Comparison of ENCODE assay signal across 8 mouse cellular contexts in the genomic region with DNA sequence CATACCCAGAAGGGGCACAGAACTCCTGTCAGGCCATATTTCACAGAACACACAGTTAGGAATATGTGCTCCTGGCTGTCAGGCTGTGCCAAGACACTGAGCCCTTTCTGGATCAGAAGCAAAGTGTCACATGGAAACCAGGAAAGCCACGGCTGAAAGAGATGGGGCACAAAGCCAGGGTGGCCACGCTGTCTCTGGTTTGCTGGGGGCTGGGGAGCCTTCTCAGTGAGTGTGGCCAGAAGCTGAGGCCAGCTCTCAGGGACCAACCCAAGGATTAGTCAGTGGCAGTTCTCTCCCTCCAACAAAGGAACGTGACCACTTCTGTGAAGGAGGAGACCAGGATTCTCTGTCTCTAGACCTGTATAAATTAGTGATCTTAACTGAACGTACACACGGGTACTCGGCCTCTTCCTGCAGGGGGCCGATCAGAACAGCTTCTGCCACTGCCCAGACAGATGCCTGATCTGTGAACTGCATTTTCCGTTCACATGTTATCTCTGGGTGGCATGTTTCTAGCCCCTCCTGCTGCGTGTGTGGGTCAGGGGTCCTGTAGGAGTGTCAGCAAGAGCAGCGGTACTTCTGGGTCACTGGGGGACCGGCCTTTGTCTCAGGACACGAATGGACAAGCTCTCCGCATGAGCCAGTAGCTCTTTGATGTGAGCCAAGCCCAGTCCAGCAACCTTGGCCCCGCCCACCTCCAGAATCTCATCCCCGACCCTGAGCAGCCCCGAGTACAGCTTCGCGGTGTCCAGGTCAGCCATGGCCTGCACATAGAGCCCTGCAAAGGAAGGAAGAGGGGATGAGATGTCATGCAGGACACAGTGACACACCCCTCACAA. TPM values are rescaled to one million over a fixed set of nuclear protein-coding genes. Genes with fewer than 3 reads are reported as not detected.
DNase-seq lines count a peak whose midpoint lies in the region; ATAC-seq lines count a peak whose summit lies in the region.

No protein-coding gene starts in this region.

- H3K27ac ChIP-seq in forebrain, embryonic 15.5 days (replicated peaks): peak overlapping the region; percentile 62
- peak overlapping the region; percentile 18; the same call in 1 of the 2 replicates for H3K27ac ChIP-seq in intestine, embryonic 15.5 days
- peak overlapping the region; percentile 28 for H3K27ac ChIP-seq in neural tube, embryonic 11.5 days (ENCODE audit: low read depth, low read length)

- no peak overlapping the region for H3K4me3 ChIP-seq in forebrain, embryonic 15.5 days
- H3K4me3 ChIP-seq in intestine, embryonic 15.5 days (replicated peaks): no peak overlapping the region
- no peak overlapping the region for H3K4me3 ChIP-seq in neural tube, embryonic 11.5 days (ENCODE audit: low read depth, low read length)

- H3K36me3 ChIP-seq in forebrain, embryonic 15.5 days: no peaks in the 10 kb centered on the region
- H3K36me3 ChIP-seq in intestine, embryonic 15.5 days: no peaks in the 10 kb centered on the region
- no peaks in the 10 kb centered on the region for H3K36me3 ChIP-seq in neural tube, embryonic 11.5 days (ENCODE audit: control insufficient read depth, insufficient read depth, low read length)

- no peak overlapping the region for H3K4me2 ChIP-seq in forebrain, embryonic 15.5 days (replicated peaks)
- no peak overlapping the region for H3K4me2 ChIP-seq in intestine, embryonic 15.5 days (replicated peaks)
- peak overlapping the region; percentile 10; the same call in 1 of the 2 replicates for H3K4me2 ChIP-seq in neural tube, embryonic 11.5 days (ENCODE audit: low read depth)

- no peaks in the 10 kb centered on the region for H3K9me3 ChIP-seq in forebrain, embryonic 15.5 days
- no peaks in the 10 kb centered on the region for H3K9me3 ChIP-seq in intestine, embryonic 15.5 days
- no peaks in the 10 kb centered on the region for H3K9me3 ChIP-seq in neural tube, embryonic 11.5 days (ENCODE audit: control insufficient read depth, low read length)

- DNase-seq in adrenal gland, adult (ENCODE audit: inconsistent age in 2 of 2, low spot score in 1 of 2): peak; percentile 73 to 80
- DNase-seq in adrenal gland, postnatal 4 days (ENCODE audit: low spot score in 2 of 2): no peak
- DNase-seq in Muller cell, postnatal 12 days (ENCODE audit: inconsistent ontology term): peak; percentile 76
- DNase-seq in neural tube, embryonic 11.5 days (ENCODE audit: low spot score): no peak
- DNase-seq in right cerebral cortex, postnatal 4 days: no peak

- ATAC-seq in forebrain, embryonic 15.5 days (replicated peaks): no peak
- 0 out of 2 replicates have a peak, but pooled peaks have one; percentile 16 for ATAC-seq in intestine, embryonic 15.5 days
- ATAC-seq in neural tube, embryonic 11.5 days (ENCODE audit: insufficient read depth, low FRiP score, low TSS enrichment): peak; percentile 23; the same call in 1 of the 2 replicates
- ATAC-seq in granulocyte monocyte progenitor cell, adult 5-6 weeks (replicated peaks; ENCODE audit: poor library complexity, severe bottlenecking): no peak

- H3K27me3 ChIP-seq in forebrain, embryonic 15.5 days: no peaks in the 10 kb centered on the region
- no peaks in the 10 kb centered on the region for H3K27me3 ChIP-seq in intestine, embryonic 15.5 days (replicated peaks)
- H3K27me3 ChIP-seq in neural tube, embryonic 11.5 days (ENCODE audit: control insufficient read depth, insufficient read depth, low read length): no peaks in the 10 kb centered on the region

- peaks cover 63% of the 10 kb centered on the region for H3K4me1 ChIP-seq in forebrain, embryonic 15.5 days
- H3K4me1 ChIP-seq in intestine, embryonic 15.5 days (replicated peaks): peaks cover 21% of the 10 kb centered on the region
- H3K4me1 ChIP-seq in neural tube, embryonic 11.5 days (ENCODE audit: control insufficient read depth, insufficient read depth, low read length): peaks cover 35% of the 10 kb centered on the region

- H3K9ac ChIP-seq in forebrain, embryonic 15.5 days (replicated peaks): no peak overlapping the region; the same call in 1 of the 2 replicates
- no peak overlapping the region for H3K9ac ChIP-seq in intestine, embryonic 15.5 days
- peak overlapping the region; percentile 37; the same call in 1 of the 2 replicates for H3K9ac ChIP-seq in neural tube, embryonic 11.5 days (ENCODE audit: low read length)

- 13% methylated on average over 18 of the region's 18 CpGs for WGBS in forebrain, embryonic 15.5 days
- WGBS in intestine, embryonic 15.5 days: 23% methylated on average over 18 of the region's 18 CpGs
- WGBS in neural tube, embryonic 11.5 days: 17% methylated on average over 18 of the region's 18 CpGs

RNA-seq across cellular contexts. Expression of gene BC034090, which starts 31.1 kb away (rescaled TPM):
- 10 to 100 TPM; 34.2 to 36.5 TPM for total RNA-seq in adrenal gland, postnatal 4 days (2021)
- 3.3 and 4.9 TPM in 2 replicates for polyA plus RNA-seq in forebrain, embryonic 15.5 days (2015; fragmentation: Nextera tagmentation; extraction: Ambion mirVana)
- 1.7 and 2.2 TPM in 2 replicates for polyA plus RNA-seq in intestine, embryonic 15.5 days (2015; fragmentation: Nextera tagmentation; extraction: Ambion mirVana)
- polyA plus RNA-seq in neural tube, embryonic 11.5 days (2014; fragmentation: Nextera tagmentation; extraction: Ambion mirVana): 4.1 and 5.1 TPM in 2 replicates
- 2.5 TPM in 1 of 2 replicates, not detected in the other for total RNA-seq in granulocyte monocyte progenitor cell, adult 5-6 weeks (2014; fragmentation: Nextera tagmentation)
- total RNA-seq in granulocyte monocyte progenitor cell, adult 5-6 weeks (2017): 0.13 TPM in 1 of 2 replicates, not detected in the other

RNA-seq across cellular contexts. Expression of gene Stx6, which starts 54.6 kb away (rescaled TPM):
- total RNA-seq in adrenal gland, postnatal 4 days (2021): 10 to 100 TPM; 72.5 to 76.7 TPM
- polyA plus RNA-seq in forebrain, embryonic 15.5 days (2015; fragmentation: Nextera tagmentation; extraction: Ambion mirVana): 129 and 131 TPM in 2 replicates
- 52.9 and 54.2 TPM in 2 replicates for polyA plus RNA-seq in intestine, embryonic 15.5 days (2015; fragmentation: Nextera tagmentation; extraction: Ambion mirVana)
- 111 TPM in 2 replicates for polyA plus RNA-seq in neural tube, embryonic 11.5 days (2014; fragmentation: Nextera tagmentation; extraction: Ambion mirVana)
- total RNA-seq in granulocyte monocyte progenitor cell, adult 5-6 weeks (2014; fragmentation: Nextera tagmentation): 43.5 and 45.7 TPM in 2 replicates
- total RNA-seq in granulocyte monocyte progenitor cell, adult 5-6 weeks (2017): 36.5 and 48.2 TPM in 2 replicates

Comparison
In these comparisons a context has a peak if more than half of its experiments do, and no peak if none do; other contexts are left out.
1. DNase-seq: peak in adrenal gland, adult (2 of 2) and Muller cell, postnatal 12 days (single experiment); none in adrenal gland, postnatal 4 days (0 of 2), neural tube, embryonic 11.5 days (single experiment) and right cerebral cortex, postnatal 4 days (single experiment).
2. ATAC-seq: peak in intestine, embryonic 15.5 days (single experiment) and neural tube, embryonic 11.5 days (single experiment); none in forebrain, embryonic 15.5 days (single experiment) and granulocyte monocyte progenitor cell, adult 5-6 weeks (single experiment).
3. Peak in every context shown above with its lines, with median percentiles within 50 percentile points of each other: H3K27ac ChIP-seq.